Mouse (Mus musculus) retina, adult 2 months (tissue): ENCODE data around the gene Sfxn2.
"Not testable (repeated sequence)": the region's sequence is repeated elsewhere in the genome, so short reads cannot be mapped to it uniquely, and the experiment has no call there.

Experiments used
- DNase-seq: peaks from one replicate; pipeline ENCODE4 v3.0.0-alpha.2; 2012; ENCODE audit warnings: low read depth, low spot score

Sfxn2 gene

GRCm38 (mm10) chr19:46542750-46543149, 30.4 kb upstream of the Sfxn2 start:
- DNase-seq = no peak

GRCm38 (mm10) chr19:46547565-46547964, 25.6 kb upstream of the Sfxn2 start:
- no peak for DNase-seq

- DNase-seq = no peak
Observed at GRCm38 (mm10) chr19:46548110-46548509, 25.1 kb upstream of the Sfxn2 start.

- no peak for DNase-seq
Observed at GRCm38 (mm10) chr19:46550385-46550784, 22.8 kb upstream of the Sfxn2 start.

- no peak for DNase-seq
Observed at GRCm38 (mm10) chr19:46552496-46552895, 20.7 kb upstream of the Sfxn2 start.

- DNase-seq = no peak
Observed at GRCm38 (mm10) chr19:46553541-46553955, 19.6 kb upstream of the Sfxn2 start.

- DNase-seq = no peak
Observed at GRCm38 (mm10) chr19:46558009-46558408, 15.2 kb upstream of the Sfxn2 start.

GRCm38 (mm10) chr19:46558631-46559030, 14.5 kb upstream of the Sfxn2 start:
- no peak for DNase-seq

- peak; percentile 60 for DNase-seq
Observed at GRCm38 (mm10) chr19:46562132-46562531, 11.0 kb upstream of the Sfxn2 start.

- peak; percentile 84 for DNase-seq
Observed at GRCm38 (mm10) chr19:46562581-46563515, 10.3 kb upstream of the Sfxn2 start.

- peak; percentile 55 for DNase-seq
Observed at GRCm38 (mm10) chr19:46563603-46564002, 9.6 kb upstream of the Sfxn2 start.

- no peak for DNase-seq
Observed at GRCm38 (mm10) chr19:46564043-46564462, 9.1 kb upstream of the Sfxn2 start.

- not testable (repeated sequence) for DNase-seq
Observed at GRCm38 (mm10) chr19:46571211-46571877, 1.8 kb upstream of the Sfxn2 start.

GRCm38 (mm10) chr19:46571878-46572244, 1.3 kb upstream of the Sfxn2 start:
- DNase-seq = no peak

- DNase-seq = no peak
Observed at GRCm38 (mm10) chr19:46572548-46572947, 617 bp upstream of the Sfxn2 start.

GRCm38 (mm10) chr19:46573990-46574389, 825 bp downstream of the Sfxn2 start:
- DNase-seq = no peak

GRCm38 (mm10) chr19:46575196-46575595, 2.0 kb downstream of the Sfxn2 start:
- DNase-seq = no peak

- peak; percentile 73 for DNase-seq
Observed at GRCm38 (mm10) chr19:46587823-46588508, 14.8 kb downstream of the Sfxn2 start.

GRCm38 (mm10) chr19:46591575-46591974, 18.4 kb downstream of the Sfxn2 start:
- DNase-seq = no peak

GRCm38 (mm10) chr19:46592751-46593439, 19.7 kb downstream of the Sfxn2 start:
- no peak for DNase-seq

- DNase-seq = no peak
Observed at GRCm38 (mm10) chr19:46598187-46598586, 25.0 kb downstream of the Sfxn2 start.
